Mouse (Mus musculus): ENCODE results near the gene Tff2. TPM values are rescaled to one million over a fixed set of nuclear protein-coding genes. Genes with fewer than 3 reads are reported as not detected.

The Tff2 gene
- total and polyA plus RNA-seq, 3 experiments, result not detected

- H3K79me2 ChIP-seq (ENCODE audit: control insufficient read depth, insufficient read depth, low read length, poor library complexity), result no peaks in the 10 kb centered on the region
- no peak within 1 kb of the TSS for H3K27ac ChIP-seq (ENCODE audit: control insufficient read depth, low read depth, low read length)
- no peak within 1 kb of the TSS for H3K4me3 ChIP-seq (ENCODE audit: control insufficient read depth in 1 of 2, insufficient read depth in 1 of 2, low read depth in 2 of 2, low read length in 2 of 2)
- no peak for TF ChIP-seq ETS1 (IDR thresholded peaks at IDR 0.05; ENCODE audit: low read depth, low read length)
- TF ChIP-seq ZC3H11A (IDR thresholded peaks at IDR 0.05; ENCODE audit: low read depth, low read length), result no peak
- TF ChIP-seq CHD1 (IDR thresholded peaks at IDR 0.05; ENCODE audit: low read depth, low read length), result no peak
- TF ChIP-seq TBP (IDR thresholded peaks at IDR 0.05; ENCODE audit: low read depth, low read length), result no peak
- no peak for TF ChIP-seq POLR2A (IDR thresholded peaks at IDR 0.05; ENCODE audit: control insufficient read depth in 1 of 2, insufficient read depth in 1 of 2, low read depth in 1 of 2, low read length in 2 of 2, poor library complexity in 1 of 2)
- no peak for TF ChIP-seq MAFK (IDR thresholded peaks at IDR 0.05; ENCODE audit: borderline replicate concordance, low read depth, low read length)
- TF ChIP-seq GABPA (IDR thresholded peaks at IDR 0.05; ENCODE audit: low read depth, low read length), result no peak
- TF ChIP-seq NELFE (IDR thresholded peaks at IDR 0.05; ENCODE audit: low read depth, low read length), result no peak
- no peak for TF ChIP-seq MAX (IDR thresholded peaks at IDR 0.05; ENCODE audit: low read length)
- no peak for TF ChIP-seq USF1 (IDR thresholded peaks at IDR 0.05; ENCODE audit: low read depth, low read length)
- no peak for TF ChIP-seq TAL1 (IDR thresholded peaks at IDR 0.05; ENCODE audit: low read length)
- no peak for TF ChIP-seq RAD21 (IDR thresholded peaks at IDR 0.05; ENCODE audit: low read depth, low read length)
- no peak for TF ChIP-seq RCOR1 (IDR thresholded peaks at IDR 0.05; ENCODE audit: low read depth, low read length)
- no peak for TF ChIP-seq TCF12 (IDR thresholded peaks at IDR 0.05; ENCODE audit: low read depth, low read length)
- no peak for TF ChIP-seq E2F4 (IDR thresholded peaks at IDR 0.05; ENCODE audit: borderline replicate concordance, low read depth, low read length)
- TF ChIP-seq KAT2A (conservative IDR thresholded peaks at IDR 0.05; ENCODE audit: low read depth, low read length), result no peak
- no peak for TF ChIP-seq JUND (IDR thresholded peaks at IDR 0.05; ENCODE audit: low read depth, low read length)
- TF ChIP-seq GATA1 (IDR thresholded peaks at IDR 0.05; ENCODE audit: low read depth, low read length), result no peak
- TF ChIP-seq USF2 (IDR thresholded peaks at IDR 0.05; ENCODE audit: borderline replicate concordance in 1 of 2, insufficient read depth in 1 of 2, low read depth in 1 of 2, low read length in 2 of 2), result no peak
- no peak for TF ChIP-seq EP300 (IDR thresholded peaks at IDR 0.05; ENCODE audit: low read depth in 1 of 2, low read length in 2 of 2)
- H3K36me3 ChIP-seq (ENCODE audit: control insufficient read depth in 1 of 2, insufficient read depth in 2 of 2, low read length in 2 of 2), result no peaks in the 10 kb centered on the region
- no peaks in the 10 kb centered on the region for H3K4me1 ChIP-seq (ENCODE audit: control insufficient read depth in 1 of 2, insufficient read depth in 2 of 2, low read length in 2 of 2)
- H3K27me3 ChIP-seq (ENCODE audit: control insufficient read depth in 1 of 2, insufficient read depth in 2 of 2, low read length in 2 of 2), result peaks cover 0 to 4% of the 10 kb centered on the region in 2 experiments; a peak in 3 of 4 replicates
- no peak within 1 kb of the TSS for H3K9ac ChIP-seq (ENCODE audit: control insufficient read depth, low read depth, low read length, poor library complexity, severe bottlenecking)
- no peak for DNase-seq (ENCODE audit: low read depth, low spot score)
- no peaks in the 10 kb centered on the region for H3K9me3 ChIP-seq (replicated peaks; ENCODE audit: insufficient read depth, low read length)
Observed at GRCm38 (mm10) chr17:31165127-31165526, 21.0 kb upstream of the Tff2 start, which contains the start of gene Tff1. TSS of gene Tff1 (minus strand) at chr17:31165277.

- H3K9me3 ChIP-seq (replicated peaks; ENCODE audit: insufficient read depth, low read length), result no peaks in the 10 kb centered on the region
- no peak overlapping the region for H3K4me3 ChIP-seq (ENCODE audit: control insufficient read depth in 1 of 2, insufficient read depth in 1 of 2, low read depth in 2 of 2, low read length in 2 of 2)
- DNase-seq (ENCODE audit: low read depth, low spot score), result no peak
- H3K27ac ChIP-seq (ENCODE audit: control insufficient read depth, low read depth, low read length), result no peak overlapping the region
- H3K36me3 ChIP-seq (ENCODE audit: control insufficient read depth in 1 of 2, insufficient read depth in 2 of 2, low read length in 2 of 2), result no peaks in the 10 kb centered on the region
- no peaks in the 10 kb centered on the region for H3K79me2 ChIP-seq (ENCODE audit: control insufficient read depth, insufficient read depth, low read length, poor library complexity)
- no peak overlapping the region for H3K9ac ChIP-seq (ENCODE audit: control insufficient read depth, low read depth, low read length, poor library complexity, severe bottlenecking)
- peaks cover 0 to 4% of the 10 kb centered on the region in 2 experiments; a peak in 3 of 4 replicates for H3K27me3 ChIP-seq (ENCODE audit: control insufficient read depth in 1 of 2, insufficient read depth in 2 of 2, low read length in 2 of 2)
- TF ChIP-seq USF2 (IDR thresholded peaks at IDR 0.05; ENCODE audit: borderline replicate concordance in 1 of 2, insufficient read depth in 1 of 2, low read depth in 1 of 2, low read length in 2 of 2) (no peak), CHD1 (IDR thresholded peaks at IDR 0.05; ENCODE audit: low read depth, low read length) (no peak), CHD2 (IDR thresholded peaks at IDR 0.05; ENCODE audit: low read length) (no peak), MAFK (IDR thresholded peaks at IDR 0.05; ENCODE audit: borderline replicate concordance, low read depth, low read length) (no peak), MAX (IDR thresholded peaks at IDR 0.05; ENCODE audit: low read length) (no peak), MEF2A (IDR thresholded peaks at IDR 0.05; ENCODE audit: extremely low read depth, insufficient replicate concordance, low read depth, low read length, poor library complexity, severe bottlenecking) (no peak), TBP (IDR thresholded peaks at IDR 0.05; ENCODE audit: low read depth, low read length) (no peak), POLR2A (IDR thresholded peaks at IDR 0.05; ENCODE audit: control insufficient read depth in 1 of 2, insufficient read depth in 1 of 2, low read depth in 1 of 2, low read length in 2 of 2, poor library complexity in 1 of 2) (no peak), GATA1 (IDR thresholded peaks at IDR 0.05; ENCODE audit: low read depth, low read length) (no peak)
- H3K4me1 ChIP-seq (ENCODE audit: control insufficient read depth in 1 of 2, insufficient read depth in 2 of 2, low read length in 2 of 2), result no peaks in the 10 kb centered on the region
Observed at GRCm38 (mm10) chr17:31163821-31164220, 19.7 kb upstream of the Tff2 start.
